Mouse (Mus musculus): ENCODE measurements around the gene Taar8c.

DNA sequence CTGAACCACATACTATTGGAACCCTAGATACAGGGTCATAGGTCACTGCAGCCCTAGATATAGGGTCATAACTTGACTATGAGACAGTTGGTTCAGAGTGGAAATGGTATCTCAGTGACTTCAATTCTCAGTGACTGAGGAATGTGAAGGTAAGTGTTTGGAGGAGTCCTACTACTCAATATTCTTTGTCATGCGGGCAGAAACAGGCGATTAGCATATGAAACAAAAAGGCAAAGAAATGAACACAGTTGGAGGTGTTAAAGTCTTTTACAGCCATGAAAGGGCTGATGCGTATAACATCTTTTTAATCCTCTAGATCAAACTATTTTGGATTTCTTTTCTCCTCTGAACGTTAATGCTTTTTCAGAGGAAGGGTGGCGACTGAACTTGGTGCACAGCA, 15.8 kb downstream of the Taar8c start:
- TF ChIP-seq POLR2A (IDR thresholded peaks at IDR 0.05; ENCODE audit: borderline replicate concordance, extremely low read depth, low read depth, low read length) (no peak), CTCF (IDR thresholded peaks at IDR 0.05; ENCODE audit: insufficient read depth, low read length) (no peak)

Measured in lung, adult 2 months (tissue).